Mouse (Mus musculus) cerebellum, adult 2 months (tissue): ENCODE measurements around the gene Suds3. TPM values are rescaled to one million over a fixed set of nuclear protein-coding genes. Genes with fewer than 3 reads are reported as not detected.
A peak's percentile ranks its signal among the peaks of the same experiment; 100 is the strongest.

Experiments used
- DNase-seq, 2 experiments: peaks; one replicate each; pipeline ENCODE4 v3.0.0; 2021
- H3K27ac ChIP-seq: fragments of 200-500 bp; 2 replicates; pipeline ENCODE4 v1.5.1; 2012; ENCODE audit warnings: low read length, control low read depth, inconsistent platforms; ENCODE audit not compliant: insufficient read depth
- H3K27me3 ChIP-seq: fragments of 200-500 bp; 2 replicates; pipeline ENCODE4 v1.6.1; 2012; ENCODE audit warnings: inconsistent platforms, mild to moderate bottlenecking, low read length, moderate library complexity; ENCODE audit not compliant: control insufficient read depth, insufficient read depth
- H3K4me1 ChIP-seq: fragments of 200-500 bp; 2 replicates; pipeline ENCODE4 v1.6.1; 2011; ENCODE audit warnings: low read length; ENCODE audit not compliant: control insufficient read depth, insufficient read depth
- H3K4me3 ChIP-seq: fragments of 200-500 bp; replicated peaks from 2 replicates; pipeline ENCODE3; 2011; ENCODE audit warnings: mild to moderate bottlenecking, low read depth, low read length, control low read depth; ENCODE audit not compliant: insufficient read depth
- CTCF ChIP-seq: fragments of 200-500 bp; IDR thresholded peaks from 2 replicates; pipeline ENCODE4 v1.5.1; 2011; ENCODE audit warnings: low read depth, mild to moderate bottlenecking, control low read depth, low read length, moderate library complexity, borderline replicate concordance; ENCODE audit not compliant: insufficient read depth
- POLR2A ChIP-seq: fragments of 200-500 bp; IDR thresholded peaks from 2 replicates; pipeline ENCODE4 v1.6.1; 2011; ENCODE audit warnings: low read length, control low read depth, borderline replicate concordance; ENCODE audit not compliant: insufficient read depth
- WGBS: fragments of 180-500 bp; shearing (Covaris S2); methylation state at CpG from one replicate; pipeline ENCODE4 v1.1.7; 2018; 5-methylcytosine and 5-hydroxymethylcytosine counted together
- polyA plus RNA-seq: library from polyadenylated mRNA; depleted of rRNA; stranded (reverse); fragments of >200 nt; gene quantifications from 2 replicates; pipeline ENCODE4 v1.2.3, GENCODE M21; 2012

Suds3 gene
- polyA plus RNA-seq, 1 experiment = 127 TPM

GRCm38 (mm10) chr5:117143721-117144135, 27.8 kb upstream of the Suds3 start:
- peak in 1 of 2 experiments; percentile 16 for DNase-seq
- peaks cover 26% of the 10 kb centered on the region for H3K4me1 ChIP-seq
- H3K27ac ChIP-seq = no peak overlapping the region
- WGBS = 65% methylated on average over 9 of the region's 9 CpGs
- H3K27me3 ChIP-seq = no peaks in the 10 kb centered on the region
- peak; percentile 60 for TF ChIP-seq CTCF
- no peak for TF ChIP-seq POLR2A
- no peak overlapping the region for H3K4me3 ChIP-seq

GRCm38 (mm10) chr5:117140374-117140773, 24.5 kb upstream of the Suds3 start:
- Histone ChIP-seq H3K27me3 (no peaks in the 10 kb centered on the region), H3K4me1 (peaks cover 35% of the 10 kb centered on the region), H3K27ac (no peak overlapping the region), H3K4me3 (no peak overlapping the region)
- TF ChIP-seq POLR2A = no peak
- no peak for TF ChIP-seq CTCF
- 83% methylated on average over 7 of the region's 7 CpGs for WGBS
- DNase-seq = peak in 1 of 2 experiments; percentile 17

DNA sequence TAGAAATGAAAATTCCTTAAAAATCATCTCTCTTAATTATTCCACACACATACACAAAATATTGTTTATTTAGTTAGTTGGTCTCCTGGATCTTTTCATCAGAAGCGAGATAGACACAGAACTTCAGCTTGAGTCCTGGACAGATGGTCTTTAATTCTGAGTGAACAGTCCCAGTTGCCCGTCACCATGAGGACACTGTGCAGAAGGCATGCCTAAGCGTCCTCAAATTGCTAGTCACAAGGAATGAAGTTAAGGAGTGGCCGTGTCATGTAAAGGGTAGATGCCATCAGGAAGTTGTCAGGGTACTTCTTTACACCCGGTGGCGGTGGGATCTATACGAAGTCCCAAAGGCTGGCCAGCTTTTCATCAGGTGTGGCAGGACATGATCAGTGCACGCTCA, 23.9 kb upstream of the Suds3 start:
- Histone ChIP-seq H3K4me1 (peaks cover 31% of the 10 kb centered on the region), H3K27me3 (no peaks in the 10 kb centered on the region), H3K4me3 (no peak overlapping the region), H3K27ac (no peak overlapping the region)
- DNase-seq = peak in 1 of 2 experiments; percentile 20
- TF ChIP-seq POLR2A = no peak
- no peak for TF ChIP-seq CTCF
- WGBS = 52% methylated on average over 8 of the region's 8 CpGs

DNA sequence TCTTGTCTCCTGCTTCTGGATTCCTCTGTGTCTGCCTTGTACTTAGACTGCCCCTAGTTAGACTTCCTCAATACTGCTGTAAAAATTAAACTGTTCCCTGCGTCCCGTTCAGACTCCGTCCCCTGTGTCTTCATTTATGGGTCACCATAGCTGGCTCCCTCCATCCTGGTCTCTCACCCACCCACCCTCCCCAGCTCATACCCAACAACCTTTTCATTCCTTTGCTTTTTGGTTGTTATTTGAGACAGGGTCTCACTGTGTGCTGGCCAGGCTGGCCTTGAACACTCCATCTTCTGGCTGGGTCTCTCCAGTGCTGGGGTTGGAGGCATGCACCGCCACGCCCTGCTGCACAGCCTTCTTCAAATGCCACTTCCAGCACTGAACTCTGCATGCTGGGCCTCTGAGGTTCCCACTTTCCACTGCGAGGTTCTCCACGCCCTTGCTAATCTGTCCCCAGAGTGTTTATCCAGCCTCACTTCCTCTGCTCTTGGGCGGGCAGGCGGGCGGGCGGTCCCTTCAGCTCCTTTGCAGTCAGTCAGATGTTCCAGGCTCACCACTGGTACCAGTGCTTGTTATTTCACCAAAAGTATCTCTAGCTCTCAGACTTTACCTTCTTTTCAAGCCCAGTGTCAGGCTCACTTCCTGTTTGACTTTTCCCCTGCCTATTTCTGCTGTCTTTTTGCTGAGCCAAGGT, 22.5 kb upstream of the Suds3 start:
- Histone ChIP-seq H3K4me1 (peaks cover 22% of the 10 kb centered on the region), H3K27me3 (no peaks in the 10 kb centered on the region), H3K4me3 (no peak overlapping the region), H3K27ac (no peak overlapping the region)
- 85% methylated on average over 11 of the region's 11 CpGs for WGBS
- no peak for DNase-seq
- no peak for TF ChIP-seq CTCF
- no peak for TF ChIP-seq POLR2A

GRCm38 (mm10) chr5:117137594-117137993, 21.7 kb upstream of the Suds3 start:
- Histone ChIP-seq H3K4me3 (no peak overlapping the region), H3K27ac (no peak overlapping the region), H3K27me3 (no peaks in the 10 kb centered on the region), H3K4me1 (peaks cover 22% of the 10 kb centered on the region)
- TF ChIP-seq CTCF (no peak), POLR2A (no peak)
- DNase-seq = no peak
- 82% methylated on average over 8 of the region's 8 CpGs for WGBS

- peak overlapping the region; percentile 3; the same call in 1 of the 2 replicates for H3K27ac ChIP-seq
- no peak overlapping the region for H3K4me3 ChIP-seq
- no peaks in the 10 kb centered on the region for H3K27me3 ChIP-seq
- TF ChIP-seq CTCF (no peak), POLR2A (no peak)
- WGBS = 41% methylated on average over 10 of the region's 10 CpGs
- H3K4me1 ChIP-seq = peaks cover 22% of the 10 kb centered on the region
- DNase-seq = no peak
Observed at GRCm38 (mm10) chr5:117137011-117137410, 21.1 kb upstream of the Suds3 start.

DNA sequence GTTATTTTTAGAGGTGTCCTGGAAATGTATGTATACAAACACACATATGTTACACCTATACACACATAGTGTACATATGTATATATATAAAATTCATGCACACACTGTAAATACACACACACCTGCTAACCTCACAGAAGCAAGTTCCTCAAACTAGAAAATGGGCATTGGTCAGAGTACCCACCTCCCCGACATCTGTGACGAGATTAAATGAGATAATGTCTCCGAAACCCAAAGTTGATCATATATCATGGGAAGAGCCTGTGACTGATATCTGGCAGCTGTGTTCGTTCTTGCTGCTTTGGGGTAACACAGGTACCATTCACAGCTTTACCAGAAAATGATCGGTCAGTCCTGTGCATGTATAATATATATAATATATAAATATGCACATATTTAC, 20.7 kb upstream of the Suds3 start:
- Histone ChIP-seq H3K4me1 (peaks cover 22% of the 10 kb centered on the region), H3K27me3 (no peaks in the 10 kb centered on the region), H3K27ac (no peak overlapping the region), H3K4me3 (no peak overlapping the region)
- no peak for TF ChIP-seq POLR2A
- no peak for TF ChIP-seq CTCF
- 90% methylated on average over 5 of the region's 5 CpGs for WGBS
- DNase-seq = no peak

- Histone ChIP-seq H3K27me3 (no peaks in the 10 kb centered on the region), H3K4me3 (no peak overlapping the region), H3K27ac (no peak overlapping the region), H3K4me1 (peaks cover 22% of the 10 kb centered on the region)
- no peak for DNase-seq
- TF ChIP-seq CTCF (no peak), POLR2A (no peak)
- WGBS = 31% methylated on average over 9 of the region's 9 CpGs
Observed at GRCm38 (mm10) chr5:117135869-117136268, 20.0 kb upstream of the Suds3 start.
